Mouse (Mus musculus) right cerebral cortex, postnatal 14 days (tissue): ENCODE measurements around the gene C2cd5.
"Not testable (repeated sequence)": the region's sequence is repeated elsewhere in the genome, so short reads cannot be mapped to it uniquely, and the experiment has no call there.

Experiments
- DNase-seq: peaks from one replicate; pipeline ENCODE4 v3.0.0; 2022

C2cd5 gene

GRCm38 (mm10) chr6:143005209-143005608 is 94.7 kb downstream of the C2cd5 start:
- not testable (repeated sequence) for DNase-seq

DNA sequence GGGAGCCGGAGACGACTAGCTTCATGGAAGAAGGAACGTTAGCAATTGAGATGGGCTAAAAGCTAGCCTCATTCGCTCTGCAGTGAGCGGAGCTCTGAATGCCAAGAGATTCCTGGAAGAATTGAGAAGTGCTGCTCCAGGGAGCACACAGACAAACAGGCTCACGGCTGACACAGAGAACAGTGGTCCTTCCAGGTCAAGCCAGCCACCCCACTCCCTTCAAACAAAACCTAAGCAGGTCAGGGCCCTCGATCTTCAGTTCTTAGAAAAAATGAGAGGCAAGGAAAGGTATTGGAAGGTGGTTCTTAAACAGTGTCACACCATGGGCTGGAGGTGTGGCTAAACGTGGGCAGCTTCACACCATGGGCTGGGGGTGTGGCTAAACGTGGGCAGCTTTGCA is 95.1 kb downstream of the C2cd5 start:
- no peak for DNase-seq

GRCm38 (mm10) chr6:142998221-142998999 is 101.5 kb downstream of the C2cd5 start:
- DNase-seq: no peak

- DNase-seq: no peak
Observed at GRCm38 (mm10) chr6:142996887-142997286, 103.1 kb downstream of the C2cd5 start.

DNA sequence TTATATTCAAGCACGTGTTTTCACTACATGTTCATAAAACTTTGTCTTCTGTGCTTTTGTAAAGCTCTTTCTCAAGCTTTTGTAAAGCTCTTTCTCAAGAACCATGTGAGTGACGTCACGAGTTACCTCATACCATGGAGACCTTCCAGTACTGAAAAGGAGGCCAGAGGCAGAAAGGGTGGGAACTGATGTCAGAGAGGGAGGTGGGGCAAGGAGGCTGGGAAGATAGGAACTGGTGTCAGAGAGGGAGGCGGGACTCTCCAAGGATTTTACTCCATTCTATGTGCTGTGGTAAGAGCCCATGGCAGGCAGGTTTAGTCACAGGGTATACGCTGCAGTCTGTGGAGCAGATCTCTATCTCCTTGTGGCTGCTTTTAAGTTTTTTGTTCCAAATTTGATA is 104.4 kb downstream of the C2cd5 start:
- DNase-seq: no peak

DNA sequence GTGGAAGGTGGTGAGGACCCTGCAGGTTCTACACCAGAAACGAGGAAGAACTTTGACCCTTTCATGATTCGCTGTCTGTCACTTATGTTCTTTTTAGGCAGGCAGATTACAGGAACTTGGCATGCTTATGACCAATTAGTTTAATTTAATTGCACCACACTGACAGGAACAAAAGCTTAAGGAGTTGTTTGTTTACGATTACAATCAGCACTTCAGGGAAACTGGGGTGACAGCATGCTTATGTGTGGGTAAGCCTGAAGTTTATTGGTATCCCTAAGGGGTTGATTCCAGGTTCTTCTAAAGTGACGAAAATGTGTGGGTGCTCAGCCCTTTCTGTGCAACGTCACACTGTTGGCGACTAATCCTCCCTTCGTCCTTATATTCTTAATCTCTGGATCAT is 105.1 kb downstream of the C2cd5 start:
- no peak for DNase-seq

DNA sequence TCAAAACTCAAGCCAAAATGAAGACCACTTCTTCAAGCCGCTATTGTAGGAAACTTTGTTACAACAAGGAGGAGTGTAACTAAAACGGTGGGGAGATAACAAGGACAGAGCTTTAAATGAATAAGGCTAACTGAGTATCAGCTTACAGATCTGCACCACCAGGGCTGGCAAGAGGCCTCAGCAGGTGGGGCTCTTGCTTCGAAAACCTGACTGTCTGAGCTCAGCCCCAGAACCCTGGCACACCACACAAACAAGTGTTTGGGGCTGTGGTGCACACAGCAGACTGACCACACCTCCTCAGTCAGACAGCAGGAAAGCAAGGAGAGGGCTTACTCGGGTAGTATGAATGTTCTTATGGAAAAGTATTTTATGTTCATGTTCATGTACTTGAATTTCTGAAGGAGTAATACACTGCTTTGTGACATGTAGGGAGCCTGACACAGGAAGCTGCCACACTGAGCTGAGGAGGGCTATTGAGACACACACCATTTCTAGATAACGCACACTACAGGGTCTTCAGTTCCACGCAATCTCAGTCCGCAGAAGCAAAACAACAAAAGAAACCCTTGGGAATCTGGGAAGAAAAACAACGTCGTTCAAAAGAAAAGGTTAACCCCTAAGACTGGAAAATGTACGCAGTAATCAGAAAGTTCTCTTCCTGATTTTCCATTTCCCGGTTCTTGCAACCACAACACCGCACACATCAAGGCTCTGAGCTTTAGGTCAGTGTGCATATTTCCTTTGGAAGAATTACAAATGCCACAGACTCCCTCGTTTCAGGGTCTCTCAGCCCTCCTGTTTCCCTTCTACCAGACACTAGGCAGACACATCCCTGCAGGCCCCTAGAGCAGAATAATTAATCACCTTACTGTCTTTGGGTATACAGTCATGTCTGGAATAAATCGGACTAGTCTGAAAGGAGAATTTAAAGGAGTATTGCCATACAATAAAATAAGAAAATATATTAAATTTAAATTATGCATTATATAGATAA is 105.9 kb downstream of the C2cd5 start:
- DNase-seq: no peak

DNA sequence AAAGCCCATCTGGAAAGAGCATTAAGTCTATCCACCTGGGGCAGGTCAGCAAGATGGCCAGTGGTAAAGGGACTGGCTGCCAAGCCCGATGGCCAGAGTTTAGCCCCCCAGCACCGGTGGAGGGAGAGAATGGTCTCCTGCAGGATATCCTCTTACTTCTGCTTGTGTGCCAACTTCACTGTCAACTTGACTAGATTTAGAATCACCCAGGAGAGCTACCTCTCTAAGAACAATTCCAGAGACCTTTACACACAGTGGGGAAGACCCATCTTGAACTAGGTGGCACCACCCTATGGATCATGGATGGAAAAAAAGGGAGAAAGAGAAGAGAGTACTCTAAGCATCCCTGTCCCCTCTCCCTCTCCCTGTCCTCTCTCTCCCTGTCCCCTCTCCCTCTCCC is 107.0 kb downstream of the C2cd5 start:
- no peak for DNase-seq

DNA sequence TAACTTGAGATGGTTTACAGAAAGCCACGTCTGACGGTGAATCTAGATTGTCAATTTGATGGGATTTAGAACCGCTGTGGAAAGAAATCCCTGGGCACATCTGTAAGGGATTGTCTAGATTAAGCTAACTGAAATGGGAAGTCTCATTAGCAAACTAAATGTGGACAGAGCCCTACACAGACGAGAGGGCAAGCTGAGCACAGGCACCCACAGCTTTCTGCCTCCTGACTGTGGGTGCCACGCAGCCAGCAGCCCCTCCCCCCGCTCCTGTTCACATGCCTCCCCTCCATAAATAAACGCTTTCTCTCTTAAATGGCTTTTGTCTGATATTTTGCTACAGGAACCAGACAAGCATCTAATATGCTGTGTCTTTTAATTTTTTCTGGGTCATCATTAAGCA is 107.8 kb downstream of the C2cd5 start:
- DNase-seq: no peak

DNA sequence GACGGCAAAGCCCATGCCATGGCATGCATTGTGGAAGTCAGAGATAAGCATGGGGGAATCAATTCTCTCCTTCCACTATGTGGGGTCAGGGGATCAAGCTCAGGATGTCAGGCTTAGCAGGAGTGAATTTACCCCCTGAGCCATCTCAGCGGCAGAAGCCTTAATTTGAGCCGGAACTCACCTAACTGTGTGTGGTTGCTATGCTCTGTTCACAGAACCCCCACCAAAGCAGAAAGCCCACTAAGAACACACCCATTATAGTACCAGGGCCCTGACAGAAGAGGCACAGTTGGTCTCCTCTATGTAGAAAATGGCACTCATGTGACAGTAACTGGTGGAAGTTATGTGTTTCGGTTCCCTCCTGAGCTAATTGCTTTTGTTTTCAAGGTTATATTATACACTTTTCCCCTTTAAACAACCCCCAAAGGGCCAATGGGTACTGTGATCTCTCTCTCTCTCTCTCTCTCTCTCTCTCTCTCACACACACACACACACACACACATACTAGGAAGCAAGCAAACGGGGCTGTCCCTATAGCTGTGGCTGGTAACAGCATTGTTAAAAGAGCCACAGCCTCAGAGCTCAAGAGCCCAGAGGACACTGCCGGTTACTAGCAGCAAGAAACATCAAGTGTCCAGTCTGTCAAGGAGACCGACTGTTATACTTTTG is 108.4 kb downstream of the C2cd5 start:
- no peak for DNase-seq

DNA sequence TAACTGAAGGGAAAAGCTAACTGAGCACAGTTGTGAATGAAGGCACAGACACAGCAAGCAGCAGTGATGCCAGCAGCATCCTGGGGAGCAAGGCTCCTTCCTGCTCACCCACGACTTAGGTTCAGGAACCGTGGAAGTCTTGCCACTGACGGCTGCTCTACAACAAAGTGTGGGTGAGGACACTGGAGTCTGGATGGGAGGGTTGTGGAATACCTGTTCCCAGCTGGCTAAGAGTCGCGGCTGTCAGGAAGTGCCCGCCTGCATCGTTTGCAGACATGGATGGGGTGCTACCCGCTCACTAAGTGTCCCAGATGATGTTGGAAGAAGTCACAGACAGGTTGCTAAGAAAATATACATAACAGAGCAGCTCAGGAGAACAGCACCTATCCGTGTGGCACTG is 109.4 kb downstream of the C2cd5 start:
- no peak for DNase-seq

- no peak for DNase-seq
Observed at GRCm38 (mm10) chr6:142989495-142989894, 110.4 kb downstream of the C2cd5 start.

DNA sequence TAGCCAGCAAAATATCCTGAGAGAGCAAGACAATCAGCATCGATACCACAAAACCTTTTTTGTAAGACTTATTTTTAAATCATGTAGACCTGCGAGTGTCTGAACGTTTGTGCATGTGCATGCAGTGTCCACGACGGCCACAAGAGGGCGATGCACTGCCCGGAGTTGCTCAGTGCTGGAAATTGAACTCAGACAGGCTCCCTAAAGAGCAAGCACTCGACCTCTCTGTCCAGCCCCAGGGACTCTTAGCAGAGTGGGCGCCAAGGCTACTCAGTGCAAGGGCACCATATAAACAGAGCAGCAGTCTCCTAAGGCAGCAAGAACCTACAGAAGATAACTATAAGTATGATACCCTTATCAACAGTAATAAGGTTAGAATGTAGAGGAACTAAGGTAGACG is 111.2 kb downstream of the C2cd5 start:
- peak; percentile 74 for DNase-seq

DNA sequence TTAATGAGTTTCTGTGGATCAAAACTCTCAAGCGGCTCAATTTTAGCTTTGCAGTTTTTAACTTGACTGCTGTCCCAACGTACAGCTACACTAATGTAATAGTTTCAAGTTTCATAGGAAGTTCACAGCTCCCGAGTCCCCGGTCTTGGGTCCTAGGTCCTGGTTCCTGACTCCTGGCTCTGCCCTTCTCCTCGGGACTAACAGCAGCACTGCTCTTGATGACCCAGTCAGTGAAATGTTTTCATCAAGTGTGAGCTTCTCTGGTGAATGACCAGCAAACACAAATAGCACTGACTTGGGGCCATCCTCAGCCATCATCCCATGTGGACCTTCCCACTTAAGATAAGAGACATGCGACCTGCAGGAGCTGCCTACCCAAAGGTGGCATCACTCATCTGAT is 111.7 kb downstream of the C2cd5 start:
- DNase-seq: no peak

DNA sequence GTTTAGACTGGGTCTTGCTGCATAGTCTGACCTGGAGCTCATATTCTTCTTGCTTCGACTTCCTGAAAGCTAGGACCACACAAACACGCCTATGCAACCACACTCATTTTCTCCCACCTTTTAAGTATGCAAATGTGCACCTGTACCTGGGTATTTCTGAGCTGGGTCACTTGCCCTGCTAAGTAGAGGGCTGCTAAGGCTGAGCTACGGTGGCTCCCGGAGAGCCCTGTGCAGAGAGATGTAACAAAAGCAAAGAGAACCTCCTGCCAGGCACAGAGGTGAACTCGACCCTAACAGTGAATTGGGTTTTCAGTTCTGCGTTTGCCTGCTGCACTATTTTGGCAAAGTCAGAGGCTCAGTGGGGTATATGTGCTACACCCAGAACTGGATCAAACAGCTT is 112.3 kb downstream of the C2cd5 start:
- DNase-seq: no peak

DNA sequence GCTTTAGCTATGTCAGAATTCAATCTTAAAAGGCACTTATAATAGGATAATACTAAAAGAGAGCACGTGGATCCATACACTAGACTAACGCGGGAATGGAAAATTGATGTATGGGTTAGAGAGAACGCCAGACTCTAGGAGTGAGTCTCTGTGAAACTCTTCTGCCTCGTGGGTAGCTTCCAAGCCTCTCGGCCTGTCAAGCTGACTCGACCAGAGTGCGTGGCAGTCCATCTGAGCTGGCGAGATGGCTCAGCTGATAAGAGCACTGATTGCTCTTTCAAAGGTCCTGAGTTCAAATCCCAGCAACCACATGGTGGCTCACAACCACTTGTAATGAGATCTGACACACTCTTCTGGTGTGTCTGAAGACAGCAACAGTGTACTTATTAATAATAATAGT is 113.2 kb downstream of the C2cd5 start:
- DNase-seq: not testable (repeated sequence)

DNA sequence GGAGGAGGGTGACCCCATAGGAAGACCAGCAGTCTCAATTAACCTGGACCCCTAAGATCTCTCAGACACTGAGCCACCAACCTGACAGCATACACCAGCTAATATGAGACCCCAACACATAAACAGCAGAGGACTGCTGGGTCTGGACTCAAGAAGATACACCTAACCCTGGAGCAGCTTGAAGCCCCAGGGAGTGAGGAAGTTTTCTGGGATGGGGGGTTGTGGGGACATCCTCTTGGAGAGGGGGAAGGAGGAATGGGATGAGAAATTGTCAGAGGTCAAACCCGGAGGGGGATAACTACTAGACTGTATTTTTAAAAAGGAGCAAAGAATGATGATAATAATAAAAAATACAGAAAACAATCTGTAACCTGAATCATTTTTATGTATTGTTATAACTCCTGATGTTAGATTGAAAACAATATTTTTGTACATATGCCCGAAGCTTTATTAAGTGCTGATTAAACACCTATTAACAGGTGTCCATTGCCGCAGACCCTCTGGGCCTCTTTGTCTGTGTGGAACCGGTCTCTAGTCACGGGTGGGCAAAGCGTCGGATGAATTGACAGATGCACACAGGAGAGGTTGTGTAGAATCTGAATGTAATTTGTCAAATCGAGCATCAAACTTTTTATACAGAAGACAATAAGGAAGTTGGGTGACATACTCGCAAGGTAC is 114.2 kb downstream of the C2cd5 start:
- not testable (repeated sequence) for DNase-seq

DNA sequence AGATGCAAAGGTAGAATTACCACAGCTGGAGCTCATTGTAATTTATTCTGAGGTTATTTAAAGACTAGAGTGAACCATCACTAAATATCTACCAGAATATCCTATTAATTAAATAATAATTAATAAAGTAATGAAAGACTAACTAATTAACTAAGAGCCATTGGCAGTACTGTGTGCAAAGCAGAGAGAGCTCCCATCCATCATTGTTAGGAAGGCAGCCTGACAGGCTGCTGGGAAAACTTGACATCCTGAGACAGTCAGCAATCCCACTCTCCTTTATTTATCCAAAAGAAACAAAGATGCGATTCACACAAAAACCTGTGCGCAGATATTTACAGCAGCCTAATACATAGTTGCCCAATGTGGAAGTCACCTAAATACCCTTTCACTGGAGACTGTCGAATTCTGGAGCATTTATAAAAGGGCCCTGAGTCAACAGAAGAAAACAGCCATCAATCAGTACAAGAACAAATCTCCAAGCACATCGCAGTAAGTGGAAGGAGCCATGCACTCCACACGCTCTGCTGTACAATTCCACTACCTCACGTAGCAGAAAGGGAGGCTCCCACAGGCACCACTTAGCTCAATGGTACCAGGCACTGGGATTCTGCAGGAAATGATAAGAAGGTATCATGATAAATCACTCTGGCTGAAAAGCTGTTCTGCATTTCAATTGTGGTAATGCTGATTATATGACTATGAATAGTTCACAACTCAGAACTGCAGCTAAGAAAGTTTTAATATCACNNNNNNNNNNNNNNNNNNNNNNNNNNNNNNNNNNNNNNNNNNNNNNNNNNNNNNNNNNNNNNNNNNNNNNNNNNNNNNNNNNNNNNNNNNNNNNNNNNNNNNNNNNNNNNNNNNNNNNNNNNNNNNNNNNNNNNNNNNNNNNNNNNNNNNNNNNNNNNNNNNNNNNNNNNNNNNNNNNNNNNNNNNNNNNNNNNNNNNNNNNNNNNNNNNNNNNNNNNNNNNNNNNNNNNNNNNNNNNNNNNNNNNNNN is 120.0 kb downstream of the C2cd5 start:
- DNase-seq: no peak

DNA sequence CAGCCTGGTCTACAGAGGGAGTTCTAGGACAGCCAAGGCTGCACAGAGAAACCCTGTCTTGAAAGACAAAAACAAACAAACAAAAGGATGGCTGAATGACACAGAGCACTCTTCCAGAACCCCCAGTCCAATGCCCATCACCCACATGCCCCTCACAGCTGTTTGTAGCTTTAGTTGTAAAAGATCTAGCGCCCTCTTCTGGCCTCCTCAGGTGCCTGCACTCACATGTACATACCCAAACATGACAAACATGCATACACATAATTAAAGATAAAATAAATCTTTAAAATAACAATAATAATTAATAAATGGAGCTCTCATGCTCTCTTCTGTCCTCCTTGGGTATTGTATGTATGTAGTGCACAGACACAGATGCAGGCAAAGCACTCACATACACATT is 122.7 kb downstream of the C2cd5 start:
- DNase-seq: no peak

DNA sequence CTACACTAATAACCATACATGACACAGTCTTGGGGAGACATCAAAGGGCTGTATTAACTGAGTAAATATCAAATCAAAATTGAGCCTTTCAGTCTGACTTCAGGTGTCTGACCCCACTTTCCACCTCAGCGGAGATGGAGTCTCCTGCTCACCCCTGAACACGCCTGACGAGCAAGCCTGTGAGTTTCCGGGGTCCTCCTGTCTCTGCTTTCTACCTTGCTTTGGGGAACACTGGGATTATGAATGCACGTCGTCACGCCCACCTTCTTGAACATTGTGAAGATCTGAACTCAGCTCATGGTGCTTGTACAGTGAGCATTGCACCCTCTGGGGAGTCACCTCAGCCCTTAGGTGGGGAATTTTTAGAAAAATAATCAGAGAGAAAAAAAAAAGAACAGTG is 126.7 kb downstream of the C2cd5 start:
- DNase-seq: no peak

DNA sequence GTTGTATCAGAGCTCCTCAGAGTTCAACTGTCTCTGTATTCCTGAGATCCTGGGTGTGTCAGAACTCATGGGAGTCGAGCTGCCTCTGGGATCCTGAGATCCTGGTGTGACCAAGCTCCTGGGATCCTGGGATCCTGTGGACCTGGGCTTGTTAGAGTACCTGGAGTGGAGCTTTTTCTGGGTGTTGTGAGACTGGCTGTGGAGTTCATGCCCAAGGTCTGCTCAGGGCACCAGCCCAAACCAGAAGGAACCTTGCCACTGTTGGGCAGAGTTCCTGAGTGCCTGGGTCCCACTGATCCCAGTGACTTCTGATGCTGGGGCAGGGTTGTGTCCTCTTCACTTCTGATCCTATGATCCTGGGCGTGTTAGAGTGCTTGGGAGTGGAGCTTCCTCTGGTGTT is 127.7 kb downstream of the C2cd5 start:
- DNase-seq: no peak

- no peak for DNase-seq
Observed at GRCm38 (mm10) chr6:142967407-142967806, 132.5 kb downstream of the C2cd5 start.
